Mouse (Mus musculus): ENCODE measurements around the gene Ablim2.

- TF ChIP-seq POLR2A (IDR thresholded peaks at IDR 0.05; ENCODE audit: insufficient read depth, low read depth, low read length) (no peak), CTCF (IDR thresholded peaks at IDR 0.05; ENCODE audit: insufficient read depth, low read depth, low read length) (no peak)
Observed at GRCm38 (mm10) chr5:35751016-35751415, 6.7 kb upstream of the Ablim2 start.
